Mouse (Mus musculus) embryonic fibroblast, embryonic 13.5 days (primary cell): ENCODE data around the gene Mgat5. TPM values are rescaled to one million over a fixed set of nuclear protein-coding genes. Genes with fewer than 3 reads are reported as not detected.

Source experiments
- H3K27ac ChIP-seq: 2 replicates; pipeline ENCODE4 v1.5.1; 2012; ENCODE audit warnings: low read length, control low read depth, inconsistent platforms; ENCODE audit not compliant: insufficient read depth
- H3K4me1 ChIP-seq: 2 replicates; pipeline ENCODE4 v1.6.1; 2011; ENCODE audit warnings: low read length; ENCODE audit not compliant: control insufficient read depth, insufficient read depth
- H3K4me3 ChIP-seq: 2 replicates; pipeline ENCODE4 v1.5.1; 2011; ENCODE audit warnings: mild to moderate bottlenecking, control low read depth, low read length; ENCODE audit not compliant: insufficient read depth
- CTCF ChIP-seq: IDR thresholded peaks from 2 replicates; pipeline ENCODE4 v1.5.1; 2011; ENCODE audit warnings: mild to moderate bottlenecking, control low read depth, low read length, moderate library complexity, borderline replicate concordance; ENCODE audit not compliant: insufficient read depth
- POLR2A ChIP-seq: IDR thresholded peaks from 2 replicates; pipeline ENCODE4 v1.6.1; 2011; ENCODE audit warnings: low read depth, mild to moderate bottlenecking, control low read depth, low read length, moderate library complexity
- polyA plus RNA-seq: library from polyadenylated mRNA; stranded (reverse); fragments of >200 nt; gene quantifications from 2 replicates; pipeline ENCODE4 v1.2.4, GENCODE M21; 2011; ENCODE audit warnings: low read depth; ENCODE audit not compliant: missing spikeins, insufficient read length

The Mgat5 gene
- polyA plus RNA-seq, 1 experiment, result 13.3 TPM

DNA sequence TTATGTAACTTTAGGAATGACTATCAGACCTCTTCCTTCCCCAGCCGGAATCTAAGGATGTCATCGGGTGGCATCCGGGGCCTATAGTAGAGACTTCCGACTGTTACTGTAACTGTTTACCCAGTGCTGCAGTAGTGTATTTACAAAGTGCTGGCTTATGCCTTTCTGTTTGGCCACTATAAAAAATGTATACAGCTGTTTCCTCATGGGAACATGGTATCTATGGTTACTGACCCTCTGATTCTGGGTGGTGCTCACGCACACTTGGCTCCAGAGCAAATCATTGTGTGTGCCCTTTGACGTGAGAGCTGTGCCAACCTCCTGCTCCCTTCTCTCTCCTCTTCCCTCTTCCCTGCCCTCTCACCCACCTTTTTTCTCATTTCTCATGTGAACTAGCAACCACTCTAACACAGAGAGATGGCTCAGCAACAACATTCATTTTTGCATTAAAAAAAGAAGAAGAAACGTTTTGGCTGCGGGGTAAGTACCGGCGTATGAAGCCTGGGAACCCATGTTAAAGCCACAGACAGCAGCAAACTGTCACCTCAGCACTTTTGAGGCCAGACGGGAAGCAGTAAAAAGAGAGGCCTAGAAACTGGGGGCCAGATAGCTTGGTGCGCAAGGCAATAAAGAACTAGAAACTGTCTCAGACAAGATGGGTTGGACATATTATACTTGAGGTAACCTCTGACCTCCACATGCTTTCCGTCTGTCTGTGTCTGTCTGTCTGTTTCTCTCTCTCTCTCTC is 65.6 kb downstream of the Mgat5 start:
- TF ChIP-seq CTCF, result no peak
- TF ChIP-seq POLR2A, result no peak
- Histone ChIP-seq H3K4me1 (no peaks in the 10 kb centered on the region), H3K27ac (no peak overlapping the region), H3K4me3 (no peak overlapping the region)

DNA sequence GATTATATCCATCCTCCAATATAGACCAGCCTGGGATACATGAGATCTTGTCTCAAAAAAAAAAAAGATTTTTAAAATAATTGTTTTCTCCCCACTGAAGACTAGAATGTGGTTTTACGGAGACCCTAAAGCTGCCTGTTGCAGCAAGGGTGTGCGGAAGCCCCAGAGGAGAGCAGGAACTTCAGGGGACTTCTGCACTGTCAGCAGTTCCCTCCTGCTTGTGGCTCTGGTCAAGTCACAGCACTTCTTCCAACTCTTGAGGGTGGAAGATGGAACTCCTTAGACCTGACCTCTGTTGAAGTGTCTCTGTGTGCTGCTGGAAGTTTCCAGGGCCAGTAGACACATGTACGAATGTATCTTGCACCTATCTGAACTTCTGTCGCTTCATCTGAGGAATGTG is 66.3 kb downstream of the Mgat5 start:
- TF ChIP-seq CTCF (no peak), POLR2A (no peak)
- Histone ChIP-seq H3K4me3 (no peak overlapping the region), H3K4me1 (no peaks in the 10 kb centered on the region), H3K27ac (no peak overlapping the region)

DNA sequence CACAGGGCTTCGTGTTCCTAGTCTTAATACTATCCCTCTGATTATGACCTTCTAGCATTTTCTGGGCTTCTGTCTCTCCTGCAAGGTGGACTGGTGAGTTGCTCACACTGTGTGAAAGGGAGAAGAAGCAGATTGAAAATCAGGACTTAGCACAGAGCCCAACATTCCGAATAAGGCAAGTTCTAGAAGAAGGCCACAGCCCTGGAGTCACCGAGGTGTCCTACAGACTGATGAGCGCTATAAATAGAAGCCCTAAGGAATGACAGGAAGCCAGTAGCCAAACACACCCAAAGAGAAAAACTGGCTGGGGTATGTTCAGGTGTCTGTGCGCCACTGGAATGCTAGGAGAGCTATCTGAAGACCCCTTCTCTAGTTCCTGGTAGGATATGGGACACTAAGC is 68.5 kb downstream of the Mgat5 start:
- no peak overlapping the region for H3K4me3 ChIP-seq
- no peaks in the 10 kb centered on the region for H3K4me1 ChIP-seq
- TF ChIP-seq CTCF (no peak), POLR2A (no peak)
- H3K27ac ChIP-seq, result no peak overlapping the region

- no peak overlapping the region for H3K27ac ChIP-seq
- TF ChIP-seq POLR2A (no peak), CTCF (no peak)
- H3K4me3 ChIP-seq, result no peak overlapping the region
- no peaks in the 10 kb centered on the region for H3K4me1 ChIP-seq
Observed at GRCm38 (mm10) chr1:127275572-127276324, 70.9 kb downstream of the Mgat5 start.

GRCm38 (mm10) chr1:127278067-127278466 is 73.3 kb downstream of the Mgat5 start:
- Histone ChIP-seq H3K4me1 (no peaks in the 10 kb centered on the region), H3K27ac (no peak overlapping the region), H3K4me3 (no peak overlapping the region)
- no peak for TF ChIP-seq CTCF
- TF ChIP-seq POLR2A, result no peak

DNA sequence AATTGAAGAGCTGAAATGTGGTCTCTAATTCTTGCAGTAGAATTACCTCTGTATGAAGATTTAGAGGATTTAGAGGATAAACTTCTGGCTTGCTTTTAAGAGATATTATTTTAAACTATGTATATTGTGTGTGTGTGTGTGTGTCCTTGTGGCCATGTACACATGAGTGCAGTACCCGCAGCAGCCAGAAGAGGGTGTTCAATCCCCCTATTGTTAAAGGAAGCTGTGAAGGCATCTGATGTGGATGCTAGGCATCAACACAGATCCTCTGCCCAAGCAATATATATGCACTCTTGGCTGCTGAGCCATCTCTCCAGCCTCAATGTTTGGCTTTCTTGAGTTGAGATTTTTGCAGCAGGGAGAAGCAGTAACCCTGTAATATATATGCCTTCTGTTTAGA is 75.4 kb downstream of the Mgat5 start:
- no peak overlapping the region for H3K27ac ChIP-seq
- no peak for TF ChIP-seq CTCF
- no peak for TF ChIP-seq POLR2A
- no peaks in the 10 kb centered on the region for H3K4me1 ChIP-seq
- no peak overlapping the region for H3K4me3 ChIP-seq

DNA sequence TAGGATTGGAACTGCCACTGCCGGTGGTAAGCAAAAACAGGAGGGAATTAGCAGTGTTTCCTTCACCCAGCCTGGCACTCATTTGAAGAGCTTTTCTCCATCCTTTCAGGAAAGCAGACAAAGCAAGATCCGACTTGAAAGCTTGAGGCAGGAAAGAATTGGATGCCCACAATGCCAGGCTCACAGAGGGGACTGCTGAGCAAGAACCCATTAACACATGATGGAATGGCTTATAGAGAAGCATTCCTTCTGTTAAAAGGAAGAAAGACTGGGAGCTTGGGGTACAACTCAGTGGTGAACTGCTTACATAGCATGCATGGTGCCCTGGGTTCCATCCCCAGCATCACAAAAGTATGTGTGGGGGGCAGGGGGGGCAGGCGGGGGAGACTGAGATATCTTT is 80.2 kb downstream of the Mgat5 start:
- H3K4me1 ChIP-seq, result no peaks in the 10 kb centered on the region
- TF ChIP-seq POLR2A (no peak), CTCF (no peak)
- no peak overlapping the region for H3K4me3 ChIP-seq
- no peak overlapping the region for H3K27ac ChIP-seq

GRCm38 (mm10) chr1:127287505-127287904 is 82.7 kb downstream of the Mgat5 start:
- no peak for TF ChIP-seq CTCF
- TF ChIP-seq POLR2A, result no peak
- Histone ChIP-seq H3K4me3 (no peak overlapping the region), H3K4me1 (0 out of 2 replicates have a peak, but pooled peaks cover 4% of the 10 kb centered on the region), H3K27ac (no peak overlapping the region)

DNA sequence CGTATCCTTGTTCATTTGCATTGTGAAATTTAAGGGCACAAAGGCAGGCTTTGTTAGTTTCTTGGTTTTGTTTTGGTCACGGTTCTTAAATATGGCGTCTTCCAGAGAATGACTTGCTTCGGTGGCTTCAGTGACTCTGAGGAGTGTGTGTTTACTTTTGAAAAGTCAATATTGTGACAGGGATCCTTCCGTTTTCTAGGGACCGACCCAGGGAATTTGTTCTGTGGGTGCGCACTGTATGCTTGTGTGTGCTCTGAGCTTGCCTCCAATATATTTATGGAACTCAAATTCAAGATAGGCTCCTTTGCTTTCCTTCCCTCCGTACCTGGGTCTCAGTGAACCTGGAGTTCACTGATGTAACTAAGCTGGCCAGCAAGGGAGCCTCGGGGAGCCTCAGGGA is 86.1 kb downstream of the Mgat5 start:
- no peak overlapping the region for H3K27ac ChIP-seq
- TF ChIP-seq CTCF (no peak), POLR2A (no peak)
- no peak overlapping the region for H3K4me3 ChIP-seq
- H3K4me1 ChIP-seq, result 0 out of 2 replicates have a peak, but pooled peaks cover 4% of the 10 kb centered on the region

DNA sequence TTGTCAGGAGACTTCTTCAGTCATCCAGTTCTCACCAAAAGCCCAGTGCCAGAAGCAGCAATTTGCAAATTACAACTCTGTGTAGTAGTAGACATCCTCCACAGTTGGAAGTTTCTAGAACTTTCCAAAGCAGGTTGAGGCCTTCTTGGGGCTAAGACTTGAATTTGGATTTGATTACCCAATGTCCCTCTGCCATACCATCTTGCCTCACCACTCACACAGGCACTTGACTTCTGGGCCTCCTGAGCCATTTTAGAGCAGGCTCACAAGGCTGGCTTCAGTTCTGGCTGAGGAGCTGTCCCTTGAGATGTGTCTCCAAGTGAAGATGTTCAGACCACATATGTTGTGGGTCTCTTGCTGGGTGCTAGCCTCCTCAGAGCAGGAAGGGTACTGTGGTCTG is 86.9 kb downstream of the Mgat5 start:
- TF ChIP-seq POLR2A (no peak), CTCF (no peak)

More for the DNA sequence above, 86.9 kb downstream of the Mgat5 start:
- Histone ChIP-seq H3K4me3 (no peak overlapping the region), H3K4me1 (peaks cover 4% of the 10 kb centered on the region; the same call in 1 of the 2 replicates), H3K27ac (no peak overlapping the region)
